Mouse (Mus musculus) embryo, embryonic 9.5 days (tissue): ENCODE results near the gene Klrb1b.
"Not testable (repeated sequence)": the region's sequence is repeated elsewhere in the genome, so short reads cannot be mapped to it uniquely, and the experiment has no call there.

Experiments
- DNase-seq: peaks from one replicate; pipeline ENCODE4 v3.0.0-alpha.2; 2017; ENCODE audit errors: extremely low spot score

Klrb1b gene

GRCm38 (mm10) chr6:128841327-128842089 lies 15.4 kb upstream of the Klrb1b start:
- DNase-seq, result no peak

DNA sequence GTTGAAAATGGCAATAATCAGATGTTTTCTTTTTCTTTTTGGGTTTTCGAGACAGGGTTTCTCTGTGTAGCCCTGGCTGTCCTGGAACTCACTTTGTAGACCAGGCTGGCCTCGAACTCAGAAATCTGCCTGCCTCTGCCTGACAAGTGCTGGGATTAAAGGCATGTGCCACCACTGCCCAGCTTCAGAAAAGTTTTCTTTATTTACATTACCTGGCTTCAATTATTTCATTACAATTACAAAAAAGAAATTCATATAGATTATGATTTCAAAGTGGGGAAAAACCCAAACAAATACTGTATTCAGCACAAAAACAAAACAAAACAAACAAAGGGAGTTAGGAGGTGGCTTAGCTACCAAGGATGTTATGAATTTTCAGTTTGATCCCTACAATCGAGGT lies 14.5 kb upstream of the Klrb1b start:
- DNase-seq, result not testable (repeated sequence)

GRCm38 (mm10) chr6:128839921-128840320 lies 13.8 kb upstream of the Klrb1b start:
- no peak for DNase-seq

DNA sequence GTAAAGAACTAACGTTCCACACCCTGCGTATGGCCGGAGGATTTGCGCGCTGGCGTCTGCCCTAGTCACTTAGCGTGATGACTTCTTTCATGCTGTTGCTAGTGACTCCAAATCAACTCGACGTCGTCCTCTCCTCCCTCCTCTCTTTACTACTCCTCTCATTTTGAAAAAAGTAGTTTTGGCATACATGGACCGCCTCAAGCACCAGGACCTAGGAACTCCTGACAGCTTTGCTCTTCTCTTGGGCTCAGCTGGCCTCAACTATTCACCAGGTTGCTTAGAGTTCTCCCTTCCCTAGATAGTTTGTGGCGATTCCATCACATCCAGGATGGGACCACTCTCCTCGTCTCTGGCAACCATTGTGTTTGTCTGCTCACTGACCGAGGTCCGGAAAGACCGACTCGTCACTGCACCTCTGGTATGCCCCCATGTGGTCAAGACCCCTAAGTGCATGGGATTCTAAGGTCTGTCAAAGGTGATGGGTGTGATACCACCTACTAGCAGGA lies 13.2 kb upstream of the Klrb1b start:
- peak; percentile 93 for DNase-seq

- peak; percentile 93 for DNase-seq
These were observed 12.5 kb upstream of the Klrb1b start for GRCm38 (mm10) chr6:128838342-128839265.

DNA sequence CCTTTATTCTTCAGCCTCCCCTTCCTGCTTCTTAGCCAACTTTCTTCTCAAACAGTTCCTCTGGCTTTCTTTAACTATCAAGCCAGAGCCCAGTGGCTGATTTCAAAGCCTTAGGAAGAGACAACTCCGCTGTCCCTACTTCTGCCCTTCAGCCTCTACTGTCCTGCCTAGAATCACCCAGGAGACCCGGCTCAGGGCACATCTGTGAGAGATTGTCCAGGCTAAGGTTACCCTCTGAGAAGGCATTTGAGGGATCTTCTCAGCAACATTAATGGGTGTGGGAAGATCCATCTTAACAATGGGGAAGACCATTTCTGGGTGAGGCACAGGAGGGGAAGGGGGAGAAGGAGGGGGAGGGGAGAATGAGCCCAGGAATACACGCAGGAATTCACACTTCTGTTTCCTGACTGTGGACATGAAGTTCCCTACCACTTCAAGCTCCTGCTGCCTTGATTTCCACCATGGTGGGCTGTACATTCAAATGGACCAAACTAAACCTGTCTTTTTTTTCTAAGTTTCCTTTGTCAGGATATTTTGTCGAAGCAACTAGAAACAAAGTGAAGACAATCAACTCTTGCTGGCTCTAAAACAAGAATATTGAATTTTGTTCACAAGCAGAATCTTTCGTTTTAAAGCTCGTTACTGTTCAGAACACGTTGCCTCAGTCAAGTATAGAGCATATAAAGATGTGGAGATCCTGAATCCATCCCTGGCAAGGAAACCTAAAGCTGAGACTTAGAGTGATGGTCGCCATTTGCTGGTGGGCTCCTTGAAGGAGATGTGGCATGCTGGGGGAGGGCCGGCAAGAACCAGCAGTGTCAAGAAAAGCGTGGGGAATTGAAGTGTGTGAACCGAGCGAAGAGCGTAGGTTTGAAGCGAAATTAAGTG lies 11.6 kb upstream of the Klrb1b start:
- DNase-seq, result peak; percentile 72

- DNase-seq, result no peak
These were observed 10.8 kb upstream of the Klrb1b start for GRCm38 (mm10) chr6:128836955-128837334.

- DNase-seq, result no peak
These were observed 10.2 kb upstream of the Klrb1b start for GRCm38 (mm10) chr6:128836191-128836954.

- DNase-seq, result no peak
These were observed 9.4 kb upstream of the Klrb1b start for GRCm38 (mm10) chr6:128835571-128835970.

DNA sequence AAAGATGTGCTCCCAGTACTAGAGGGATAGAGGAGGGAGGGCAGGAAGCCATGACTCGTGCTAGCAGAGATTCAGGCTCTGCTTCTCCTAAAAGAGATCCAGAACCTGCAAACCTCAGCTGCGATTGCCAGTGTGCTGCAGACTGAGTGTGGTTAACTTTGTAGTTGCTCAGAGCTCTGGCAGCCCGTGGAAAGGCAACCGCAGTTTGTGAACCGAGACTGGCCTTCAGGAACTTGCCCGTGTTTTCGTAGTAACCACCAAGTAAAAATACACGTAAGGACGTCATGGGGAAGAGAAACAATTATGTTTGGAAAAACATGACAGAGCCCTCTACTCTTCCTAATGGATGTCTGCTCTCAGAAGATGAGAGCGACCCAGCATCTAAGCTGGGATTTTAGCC lies 6.9 kb upstream of the Klrb1b start:
- DNase-seq, result no peak

GRCm38 (mm10) chr6:128829837-128830236 lies 3.7 kb upstream of the Klrb1b start:
- DNase-seq, result no peak

DNA sequence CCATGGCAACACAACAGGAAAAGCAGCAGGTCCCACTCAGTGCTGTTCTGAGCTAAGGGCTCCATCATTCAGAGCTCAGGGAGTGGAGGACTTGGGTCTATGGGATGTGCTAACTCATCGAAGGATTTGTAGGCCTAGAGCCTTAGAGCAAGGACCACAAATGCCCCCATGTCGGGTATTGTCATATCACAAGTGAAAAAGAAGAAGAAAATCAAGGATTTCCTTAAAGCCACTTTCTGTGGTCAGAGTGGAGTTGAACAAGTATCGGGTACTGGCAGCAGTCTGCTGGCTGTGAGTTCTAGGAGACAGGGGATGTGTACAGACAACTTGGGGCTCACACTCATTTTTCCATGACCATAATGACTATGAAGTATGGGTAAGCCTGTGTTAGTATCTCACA lies 650 bp upstream of the Klrb1b start:
- no peak for DNase-seq

DNA sequence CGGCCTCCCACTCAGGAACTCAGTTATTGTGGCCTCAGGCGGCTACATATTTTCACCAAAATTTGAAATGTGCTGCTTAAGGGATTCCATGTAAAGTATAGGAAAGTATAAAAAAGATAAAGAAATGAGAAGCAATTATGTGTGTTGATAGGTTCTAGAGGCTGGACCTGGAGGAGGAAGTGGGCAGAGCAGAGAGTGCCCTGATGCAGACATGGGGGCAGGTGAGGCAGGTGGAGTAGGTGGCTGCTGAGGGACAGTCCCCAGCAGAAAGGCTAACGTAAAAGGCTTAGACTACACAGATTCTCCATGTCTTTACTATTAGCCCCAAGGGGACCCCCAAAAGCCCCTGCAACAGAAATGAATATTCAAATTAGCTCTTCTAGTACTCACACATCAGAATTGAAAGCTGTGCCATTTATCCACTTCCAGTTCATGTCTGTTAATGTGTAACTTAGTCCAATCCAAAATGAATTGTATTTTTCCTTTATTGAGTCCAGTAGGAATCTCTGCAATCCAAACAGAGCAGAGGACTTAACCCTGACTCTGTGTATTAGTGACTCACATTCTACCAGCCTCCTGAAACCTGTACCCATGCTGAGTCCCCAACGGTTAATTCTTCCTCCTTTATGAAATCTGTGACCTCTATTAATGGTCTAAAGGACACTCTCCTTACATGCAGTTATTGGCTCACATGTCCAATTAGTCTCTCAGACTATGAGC lies 7.9 kb downstream of the Klrb1b start:
- DNase-seq, result no peak

- DNase-seq, result no peak
These were observed 17.6 kb downstream of the Klrb1b start for GRCm38 (mm10) chr6:128808532-128808931.

DNA sequence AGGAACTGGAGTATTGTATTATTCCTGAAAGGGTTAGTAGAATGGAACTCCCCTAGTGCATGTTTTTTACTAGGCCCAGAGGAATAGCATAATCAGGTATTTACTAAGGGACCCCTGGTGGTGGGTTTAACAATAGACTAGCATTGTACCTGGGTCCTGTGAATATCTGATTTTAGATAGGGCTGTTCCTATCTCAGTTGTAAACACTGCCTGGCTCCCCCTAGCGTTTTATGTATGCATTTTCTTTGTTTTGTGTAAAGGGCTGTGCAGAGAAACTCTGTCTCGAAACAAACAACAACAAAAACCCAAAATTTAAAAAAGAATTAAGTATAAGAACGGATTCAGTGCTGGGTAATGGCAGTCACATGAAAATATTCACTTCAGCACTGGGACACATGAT lies 19.1 kb downstream of the Klrb1b start:
- no peak for DNase-seq

GRCm38 (mm10) chr6:128804823-128805640 lies 21.1 kb downstream of the Klrb1b start:
- peak; percentile 56 for DNase-seq

- DNase-seq, result peak; percentile 99
These were observed 22.9 kb downstream of the Klrb1b start for GRCm38 (mm10) chr6:128802999-128803857.

GRCm38 (mm10) chr6:128802557-128802956 lies 23.6 kb downstream of the Klrb1b start:
- no peak for DNase-seq
